Mouse (Mus musculus) layer of hippocampus, adult 9-10 months (tissue): Measurements from ENCODE around the gene Orai1.
"Not testable (repeated sequence)": the region's sequence is repeated elsewhere in the genome, so short reads cannot be mapped to it uniquely, and the experiment has no call there.

ENCODE experiments used
- DNase-seq: peaks from one replicate; pipeline ENCODE4 v3.0.0; 2022; ENCODE audit warnings: low spot score

Gene Orai1

DNA sequence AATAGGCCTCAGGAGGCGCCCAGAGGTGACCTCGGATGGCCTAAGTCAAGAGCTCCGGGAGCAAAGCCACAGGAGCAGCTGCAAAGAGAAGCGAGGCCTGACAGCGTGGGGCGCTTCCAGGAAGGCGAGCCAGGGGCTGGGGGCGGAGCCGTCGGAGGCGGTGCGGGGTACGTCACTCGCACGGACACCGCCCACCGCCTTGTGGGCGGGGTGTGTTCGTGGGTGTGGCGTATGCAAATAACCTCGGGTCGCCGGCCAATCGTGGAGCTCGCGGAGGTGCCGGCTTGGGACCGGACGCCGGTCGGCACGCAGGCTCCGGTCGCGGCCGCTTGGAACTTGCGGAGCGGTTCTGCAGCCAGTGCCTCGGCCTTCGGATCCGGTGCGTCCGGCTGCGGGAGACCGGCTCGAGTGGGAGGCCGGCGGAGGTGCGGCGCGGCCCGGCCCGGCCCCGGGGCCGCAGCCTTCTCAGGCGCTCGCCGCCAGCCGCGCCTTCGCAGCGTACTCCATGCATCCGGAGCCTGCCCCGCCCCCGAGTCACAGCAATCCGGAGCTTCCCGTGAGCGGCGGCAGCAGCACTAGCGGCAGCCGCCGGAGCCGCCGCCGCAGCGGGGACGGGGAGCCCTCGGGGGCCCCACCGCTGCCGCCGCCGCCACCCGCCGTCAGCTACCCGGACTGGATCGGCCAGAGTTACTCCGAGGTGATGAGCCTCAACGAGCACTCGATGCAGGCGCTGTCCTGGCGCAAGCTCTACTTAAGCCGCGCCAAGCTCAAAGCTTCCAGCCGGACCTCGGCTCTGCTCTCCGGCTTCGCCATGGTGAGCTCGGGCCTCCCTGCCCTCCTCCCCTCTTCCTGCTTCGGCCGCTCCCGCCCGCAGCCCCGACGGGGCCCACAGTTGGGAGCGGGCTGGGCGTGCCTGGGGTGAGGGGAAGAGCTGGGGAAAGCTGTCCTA, at the start of gene Orai1:
Gene Orai1 (plus strand): TSS at position 322 of the 949 bp plus-strand sequence.
- DNase-seq = peak; percentile 95

DNA sequence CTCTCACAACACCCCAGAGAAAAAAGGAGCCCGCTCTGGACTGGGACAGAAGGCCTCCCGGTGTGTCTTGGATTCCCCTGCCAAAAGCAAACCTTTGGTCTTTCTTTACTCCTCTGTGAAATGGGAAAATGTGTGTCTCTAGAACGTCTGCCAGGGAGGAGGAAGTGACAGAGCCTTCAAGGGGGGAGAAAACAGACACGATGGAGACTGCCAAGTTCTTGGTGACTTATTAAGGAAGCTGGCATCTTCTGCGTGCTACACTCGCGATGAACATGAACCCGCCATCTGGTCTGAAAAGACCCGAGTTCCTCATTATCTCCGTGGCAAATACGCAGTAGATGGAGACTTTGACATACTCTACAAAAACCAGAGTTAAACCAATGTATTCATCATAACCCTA, 49.4 kb upstream of the Orai1 start:
- DNase-seq = no peak

DNA sequence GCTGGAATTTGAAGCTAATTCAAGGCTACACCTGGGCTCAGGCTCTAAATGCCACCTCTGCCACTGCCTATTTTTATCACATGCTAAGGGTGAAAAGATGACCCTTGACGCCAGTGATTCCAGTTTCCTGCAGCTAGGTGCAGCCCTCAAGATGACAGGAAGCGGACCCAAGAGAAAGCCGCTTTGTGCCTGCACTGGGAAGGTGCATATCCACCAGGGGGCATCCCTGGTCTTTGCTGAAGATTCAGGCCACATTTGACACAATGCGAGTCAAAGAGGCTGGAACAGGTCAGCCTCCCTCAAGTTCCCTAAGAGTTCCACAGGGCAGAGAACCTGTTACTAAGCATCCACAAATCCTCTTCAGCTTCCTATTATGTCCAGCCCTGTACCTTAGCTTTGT, 46.6 kb upstream of the Orai1 start:
- peak; percentile 78 for DNase-seq

DNA sequence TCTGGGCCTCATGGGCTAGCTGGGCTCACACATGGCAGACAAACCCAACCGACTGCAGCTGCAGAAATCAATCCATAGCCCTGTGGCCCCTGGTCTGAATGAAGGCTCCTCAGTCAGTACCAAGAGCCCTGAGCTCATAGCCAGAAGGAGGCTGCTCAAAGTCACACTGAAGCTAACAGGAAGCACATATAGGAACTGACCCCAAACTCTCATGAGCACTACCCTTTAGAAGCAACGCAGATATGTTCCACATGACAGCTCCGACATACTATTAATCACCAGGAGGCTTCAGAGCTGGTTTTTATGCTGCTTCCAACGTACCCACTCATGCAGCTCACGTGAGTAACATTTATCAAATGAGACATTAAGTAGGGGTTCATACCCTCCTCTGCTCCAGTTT, 44.8 kb upstream of the Orai1 start:
- DNase-seq = no peak

DNA sequence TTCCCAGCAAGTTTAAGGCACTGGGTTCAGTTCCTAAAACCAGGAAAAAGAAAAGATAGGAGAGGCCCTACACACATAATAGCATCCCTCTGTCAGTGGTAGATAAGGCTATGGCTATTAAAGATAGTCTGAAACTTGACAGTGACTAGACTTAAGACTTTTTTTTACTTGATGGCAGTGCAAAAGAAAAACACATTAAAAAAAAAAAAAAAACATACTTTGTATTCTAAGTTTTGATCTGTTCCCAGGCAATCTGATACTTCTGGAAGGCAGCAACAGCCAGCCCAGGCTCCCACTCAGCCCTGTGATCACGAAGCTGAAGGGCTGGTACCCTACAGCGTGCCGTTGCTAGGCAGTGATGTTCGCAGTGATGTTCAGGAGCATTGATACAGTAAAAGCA, 43.4 kb upstream of the Orai1 start:
- DNase-seq = no peak

DNA sequence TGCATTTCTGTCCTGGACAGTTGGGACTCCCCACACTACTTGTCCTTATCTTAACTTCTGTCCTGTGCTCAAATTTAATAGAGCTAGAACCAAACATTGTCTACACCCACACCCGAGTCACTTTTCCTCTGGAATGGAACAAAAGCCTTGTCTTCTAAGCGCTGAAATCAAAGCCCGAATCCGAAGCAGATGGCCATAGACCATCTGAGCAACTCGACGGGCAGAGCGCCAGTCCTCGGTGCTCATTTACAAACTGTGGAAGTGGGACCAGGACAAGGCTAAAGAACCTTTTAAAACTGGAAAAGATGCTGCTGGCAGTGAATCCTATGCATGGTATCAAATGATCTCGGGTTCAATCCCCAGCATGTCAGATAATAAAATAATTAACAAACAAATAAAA, 42.8 kb upstream of the Orai1 start:
- DNase-seq = no peak

DNA sequence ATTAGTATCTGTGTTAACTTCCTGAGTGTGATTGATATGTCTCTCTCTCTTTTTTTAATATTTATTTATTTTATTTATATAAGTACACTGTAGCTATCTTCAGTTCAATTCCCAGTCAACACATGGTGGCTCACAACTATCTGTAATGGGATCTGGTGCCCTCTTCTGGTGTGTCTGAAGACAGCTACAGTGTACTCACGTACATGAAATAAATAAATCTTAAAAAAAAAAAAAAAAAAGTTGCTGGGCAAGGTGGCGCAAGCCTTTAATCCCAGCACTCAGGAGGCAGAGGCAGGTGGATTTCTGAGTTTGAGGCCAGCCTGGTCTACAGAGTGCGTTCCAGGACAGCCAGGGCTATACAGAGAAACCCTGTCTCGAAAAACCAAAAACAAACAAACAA, 40.2 kb upstream of the Orai1 start:
- DNase-seq = not testable (repeated sequence)

DNA sequence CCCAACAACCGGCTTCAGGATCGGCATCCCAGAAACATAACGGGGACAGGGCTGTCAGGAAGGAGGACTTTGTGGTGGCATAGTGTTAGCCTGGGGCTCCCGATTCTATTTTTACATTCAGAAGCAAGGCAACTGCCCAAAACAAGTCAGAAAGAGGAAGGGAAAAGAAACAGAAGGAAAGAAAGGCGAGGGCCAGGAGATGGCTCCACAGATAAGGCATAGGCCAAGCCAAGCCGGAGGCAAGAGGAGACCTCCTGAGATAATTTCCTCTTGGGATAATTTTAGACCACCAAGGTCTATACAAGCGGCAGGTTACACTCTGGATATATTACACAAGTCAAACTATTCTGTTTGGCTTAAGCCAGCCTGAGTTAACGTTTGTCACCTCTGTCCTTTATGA, 35.9 kb upstream of the Orai1 start:
- no peak for DNase-seq

DNA sequence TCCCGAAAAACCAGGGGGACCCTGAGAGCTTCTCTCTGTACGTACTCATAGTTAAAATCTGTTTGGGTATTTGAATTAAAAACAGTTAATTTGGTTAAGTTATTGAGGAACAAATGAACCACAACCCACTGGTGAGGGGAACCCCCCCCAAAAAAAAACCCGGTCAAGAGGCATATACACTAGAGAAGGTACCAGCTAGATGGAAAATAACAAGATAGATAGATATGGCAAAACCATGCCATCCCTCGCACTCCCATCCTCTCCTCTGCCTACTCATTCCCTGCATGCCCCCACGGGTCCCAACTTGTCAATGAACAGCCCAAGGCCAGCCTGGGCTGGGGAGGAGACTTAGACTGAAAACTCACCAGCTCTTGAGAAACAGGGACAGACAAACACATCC, 30.4 kb upstream of the Orai1 start:
- DNase-seq = no peak

DNA sequence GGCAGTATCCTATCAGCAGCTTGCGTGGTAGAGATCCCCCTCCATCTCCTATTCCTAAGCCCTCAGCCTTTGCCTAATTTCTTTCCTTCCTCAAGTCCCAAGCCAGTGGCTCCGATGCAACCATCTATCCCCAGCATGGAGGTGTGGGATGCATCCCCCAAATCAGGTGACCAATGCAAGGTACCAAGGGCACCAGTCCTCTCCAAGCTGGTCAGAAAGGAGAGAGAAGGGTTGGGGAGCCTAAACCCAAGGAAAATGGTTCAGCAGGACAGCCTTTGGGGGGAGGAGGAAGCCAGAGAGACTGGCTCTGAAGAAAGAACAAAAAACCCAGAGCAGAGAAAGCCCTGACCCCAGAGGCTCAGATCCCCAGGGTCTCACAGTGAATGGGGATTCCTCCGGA, 29.6 kb upstream of the Orai1 start:
- no peak for DNase-seq

DNA sequence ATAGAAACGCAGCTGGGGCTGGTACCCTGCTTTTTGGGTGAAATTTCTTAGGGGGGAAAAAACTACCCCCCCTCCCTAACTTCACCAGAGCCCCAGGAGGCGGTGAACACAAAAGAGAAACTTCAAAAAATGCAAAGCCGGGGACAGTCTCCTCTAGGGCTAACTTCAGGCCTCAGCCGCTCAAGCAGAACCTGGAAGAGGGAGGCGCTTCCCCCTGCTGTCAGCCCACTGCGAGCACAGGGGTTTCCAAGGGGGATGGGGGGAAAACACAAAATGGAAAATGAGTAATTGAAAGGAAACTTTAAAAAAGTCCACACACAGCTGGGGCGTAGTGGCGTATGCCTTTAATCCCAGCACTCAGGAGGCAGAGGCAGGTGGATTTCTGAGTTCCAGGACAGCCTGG, 28.8 kb upstream of the Orai1 start:
- DNase-seq = no peak

DNA sequence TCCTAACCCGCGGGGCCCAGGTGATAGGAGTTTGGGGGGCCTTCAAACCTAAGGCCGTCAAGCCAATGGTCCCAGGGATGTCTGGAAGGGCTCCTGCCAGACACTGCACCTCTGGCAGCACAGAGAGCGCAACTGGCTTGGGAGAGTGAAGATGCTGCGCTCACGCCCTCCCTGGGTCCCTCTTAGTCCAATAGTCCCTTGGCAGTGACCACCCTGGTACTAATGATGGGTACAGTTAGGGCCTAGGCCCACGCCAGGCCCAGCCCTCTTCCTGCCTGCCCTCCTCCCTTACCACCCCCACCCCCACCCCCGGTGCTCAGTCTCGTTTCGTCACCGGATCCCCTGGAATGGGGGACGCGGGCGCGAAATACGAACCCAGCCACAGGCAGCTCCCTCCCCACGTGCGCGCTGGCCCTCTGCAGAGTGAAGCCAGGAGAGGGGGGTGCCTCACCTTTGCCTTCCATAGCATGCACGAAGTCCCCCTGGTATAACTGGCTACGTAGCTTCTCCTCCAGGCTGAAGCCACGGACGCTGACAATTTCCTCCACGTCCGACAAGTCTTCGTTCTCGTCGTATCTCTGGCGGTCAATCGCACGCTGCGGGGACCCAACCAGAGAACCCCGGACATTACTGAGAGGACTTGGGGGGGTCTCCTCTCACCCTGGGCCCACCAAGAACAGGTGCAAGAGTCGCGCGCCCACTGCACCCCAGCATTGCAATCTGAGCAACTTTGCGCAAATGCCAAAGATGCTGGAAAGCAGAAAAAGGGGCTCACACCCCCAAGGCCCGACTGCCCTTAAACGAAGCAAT, 27.5 kb upstream of the Orai1 start:
- no peak for DNase-seq

DNA sequence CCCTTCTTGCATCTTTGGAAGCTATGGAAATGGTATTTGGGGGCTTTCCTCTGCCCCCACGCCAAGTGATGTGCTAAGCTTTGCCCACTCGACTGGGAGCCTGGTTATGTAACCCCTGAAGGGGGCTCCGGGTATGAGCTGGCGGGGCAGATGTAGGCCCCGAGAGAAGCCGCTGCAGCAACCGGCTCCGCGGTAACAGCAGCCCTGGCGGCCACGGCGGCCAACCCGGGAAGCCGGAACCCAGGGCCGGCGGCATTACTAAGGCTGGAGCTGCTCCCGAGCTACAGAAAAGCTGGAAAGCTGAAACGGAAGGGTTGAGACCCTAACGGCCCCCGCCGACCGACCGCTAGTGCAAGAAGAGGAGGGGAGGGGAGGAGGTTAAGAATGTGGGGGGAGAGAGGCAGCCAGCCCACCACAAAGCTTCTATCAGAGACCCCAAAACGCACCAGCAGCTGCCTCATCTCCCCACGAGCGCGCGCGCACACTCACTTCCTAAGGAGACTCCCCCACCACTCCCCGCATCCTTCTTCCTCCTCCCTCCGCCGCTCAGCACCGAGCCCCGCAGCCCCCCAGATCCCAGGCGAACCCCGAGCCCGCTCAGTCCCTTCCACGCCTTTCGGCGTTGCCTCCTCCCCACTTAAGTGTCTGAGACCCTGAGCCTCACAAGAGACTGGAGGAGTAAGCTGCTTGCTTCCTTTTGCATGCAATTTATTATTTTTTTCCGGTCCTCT, 26.7 kb upstream of the Orai1 start:
- no peak for DNase-seq

DNA sequence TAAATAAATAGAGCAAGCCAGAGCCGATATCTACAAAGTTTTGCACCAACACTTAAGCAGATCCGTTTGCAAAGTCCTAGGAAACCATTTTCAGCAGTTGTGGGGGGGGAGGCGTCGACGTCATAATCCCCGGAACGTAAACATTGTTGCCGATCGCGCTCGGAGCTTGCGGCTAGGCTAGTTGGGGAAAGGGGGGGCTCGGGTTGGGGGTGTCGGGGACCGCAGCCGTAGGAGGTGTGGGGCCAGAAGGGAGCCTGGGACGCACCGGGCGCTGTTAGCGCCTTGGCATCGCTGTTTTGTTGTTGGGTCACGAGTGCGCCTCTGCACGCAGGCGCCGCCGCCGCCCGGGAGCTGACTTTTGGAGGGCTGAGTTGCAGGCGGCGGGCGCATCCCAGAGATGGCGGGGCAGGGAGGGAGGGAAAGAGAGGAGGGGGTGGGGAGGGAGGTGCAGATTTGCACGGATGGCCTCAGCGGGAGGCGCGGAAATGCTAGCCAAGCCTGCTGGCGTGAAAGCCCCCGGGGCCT, 25.8 kb upstream of the Orai1 start:
- DNase-seq = no peak

DNA sequence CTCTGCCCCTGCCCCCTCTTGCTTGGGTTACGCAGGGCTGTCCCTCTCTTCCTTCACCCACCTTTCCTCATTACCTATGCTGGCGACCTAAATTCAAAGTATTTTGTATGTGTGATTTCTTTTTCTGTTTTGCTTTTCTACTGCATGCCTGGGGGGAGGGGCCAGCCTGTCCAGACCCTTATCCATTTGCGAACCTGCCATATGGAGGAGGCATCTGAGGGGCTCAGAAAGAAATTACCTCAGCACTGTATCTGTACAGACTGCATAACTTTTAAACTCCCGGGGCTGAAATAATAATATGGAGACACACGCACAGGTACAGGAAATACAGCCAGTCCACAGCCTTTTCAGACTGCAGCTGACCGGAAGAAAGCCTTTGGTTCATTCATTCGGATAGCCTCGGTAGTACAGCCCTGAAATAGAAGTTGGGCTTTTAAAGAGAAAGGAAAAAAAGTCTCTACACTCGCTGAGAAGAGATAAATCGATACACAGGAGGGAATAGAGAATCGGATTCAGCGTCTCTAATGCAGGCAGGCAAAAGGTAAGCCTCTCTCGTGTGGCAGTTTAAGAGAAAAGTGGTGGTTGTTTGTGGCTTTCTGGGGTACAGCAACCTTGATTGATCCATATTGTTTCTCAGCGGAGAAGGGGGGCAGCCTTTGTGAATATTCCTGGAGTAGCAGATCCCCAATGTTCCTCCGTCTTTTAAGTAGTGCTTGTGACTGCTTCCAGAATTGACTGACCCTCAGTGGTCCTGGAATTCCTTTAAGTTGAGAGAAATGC, 25.1 kb upstream of the Orai1 start, which contains the start of gene Kdm2b:
Gene Kdm2b (minus strand): TSS at position 273 of the 780 bp plus-strand sequence.
- no peak for DNase-seq

DNA sequence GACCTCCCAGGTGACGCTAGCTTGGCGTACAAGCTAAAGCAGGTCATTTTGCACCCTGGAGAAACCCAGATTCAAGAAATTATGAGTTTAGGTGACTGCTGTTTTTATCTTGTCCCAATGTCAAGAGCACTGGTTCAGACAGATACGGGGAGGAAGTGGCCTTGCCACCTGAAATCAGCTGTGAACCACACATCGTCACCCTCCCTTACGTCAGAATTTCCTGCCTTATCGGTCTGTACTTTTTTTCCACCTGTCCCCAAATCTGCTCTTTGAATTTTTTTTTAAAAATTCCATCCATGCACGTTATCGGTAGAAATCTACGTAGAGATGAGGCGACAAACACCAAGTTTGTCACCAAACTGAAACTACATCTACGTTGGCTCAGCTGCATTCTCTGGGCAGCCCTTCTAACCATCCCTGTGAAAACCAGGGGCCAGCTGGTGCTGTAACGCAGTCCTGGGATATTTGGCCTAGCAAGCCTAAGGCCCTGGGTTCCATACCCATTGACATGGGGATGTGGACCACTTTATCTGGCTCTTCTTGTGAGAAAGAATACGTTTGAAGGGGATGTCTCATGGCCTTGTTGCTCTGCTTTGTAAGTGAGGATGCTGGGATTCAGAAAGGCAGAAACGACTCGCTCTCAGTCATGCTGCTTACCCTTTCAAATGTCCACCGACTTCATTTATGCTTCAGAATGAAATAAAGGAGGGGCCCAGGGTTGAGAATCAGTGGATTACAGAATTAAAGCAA, 24.3 kb upstream of the Orai1 start:
- DNase-seq = no peak

DNA sequence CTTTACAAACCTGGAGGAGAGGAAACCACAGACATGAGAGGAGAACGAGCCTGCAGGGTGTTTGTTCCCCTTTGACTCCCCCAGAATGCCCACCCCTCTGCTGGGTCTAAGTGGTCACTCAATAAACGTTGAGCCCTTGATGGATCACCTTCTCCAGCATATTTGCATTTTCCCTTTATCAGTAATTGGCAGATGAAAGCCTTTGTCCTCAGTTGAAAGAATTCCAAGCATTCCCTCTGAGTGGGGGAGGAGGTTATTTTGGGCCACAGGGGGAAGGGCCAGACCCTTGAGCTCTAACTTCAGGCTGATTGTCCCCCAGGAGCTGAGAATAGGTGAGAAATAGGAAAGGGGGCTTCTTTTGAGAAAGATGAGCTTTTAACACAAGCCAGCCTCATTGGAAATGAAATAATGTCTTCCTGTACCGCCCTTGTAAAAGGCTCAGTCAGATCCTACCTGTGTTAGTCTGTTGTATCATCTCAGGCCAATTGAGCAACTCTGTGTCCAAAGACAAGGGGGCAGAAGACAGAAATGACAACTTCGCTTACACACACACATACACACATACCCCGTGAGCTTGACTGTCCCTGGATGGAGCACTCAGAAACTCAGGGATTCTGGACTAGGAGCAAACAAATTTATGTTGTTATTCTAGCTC, 23.4 kb upstream of the Orai1 start:
- DNase-seq = no peak

DNA sequence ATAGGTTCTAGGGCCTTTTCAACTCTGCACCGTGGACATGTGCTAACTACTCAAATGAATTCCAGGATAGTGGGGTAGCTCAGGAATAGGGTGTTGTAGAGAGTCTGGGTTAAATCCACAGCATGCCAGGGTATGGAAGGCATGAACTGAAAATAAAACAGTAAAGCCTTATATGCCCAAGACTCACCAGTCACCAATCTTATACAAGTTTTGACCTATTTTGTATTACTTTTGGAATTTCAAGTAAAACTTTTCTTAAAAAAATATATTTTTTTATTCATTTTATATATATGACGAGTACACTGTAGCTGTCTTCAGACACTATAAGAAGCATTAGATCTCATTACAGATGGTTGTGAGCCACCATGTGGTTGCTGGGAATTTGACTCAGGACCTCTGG, 21.1 kb upstream of the Orai1 start:
- no peak for DNase-seq

DNA sequence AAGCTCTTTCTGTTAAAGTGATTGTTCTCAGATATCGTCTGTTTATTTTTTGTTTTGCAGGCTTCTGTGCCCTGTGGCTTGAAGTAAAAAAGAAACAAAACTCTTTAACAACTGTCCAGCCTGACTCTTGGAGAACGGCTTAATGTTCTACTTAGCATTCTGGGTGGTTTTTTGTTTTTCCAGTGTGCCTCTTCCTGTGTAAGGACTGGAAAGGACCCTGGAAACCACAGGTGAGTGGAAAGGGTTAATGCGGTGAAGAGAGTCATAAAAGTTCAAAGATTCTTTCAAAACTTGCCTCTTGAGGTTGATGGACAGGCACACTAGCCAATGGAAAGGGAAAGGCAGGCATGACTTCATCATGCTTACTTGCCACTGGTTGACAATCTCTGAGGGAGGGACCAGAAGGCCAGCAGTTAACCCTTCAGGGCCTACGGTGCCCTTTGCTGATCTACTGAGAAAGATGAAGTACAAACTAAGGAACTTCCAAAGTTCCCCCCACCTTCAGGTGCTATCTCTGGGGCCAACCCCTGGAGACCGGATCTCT, 20.5 kb upstream of the Orai1 start:
- DNase-seq = no peak

DNA sequence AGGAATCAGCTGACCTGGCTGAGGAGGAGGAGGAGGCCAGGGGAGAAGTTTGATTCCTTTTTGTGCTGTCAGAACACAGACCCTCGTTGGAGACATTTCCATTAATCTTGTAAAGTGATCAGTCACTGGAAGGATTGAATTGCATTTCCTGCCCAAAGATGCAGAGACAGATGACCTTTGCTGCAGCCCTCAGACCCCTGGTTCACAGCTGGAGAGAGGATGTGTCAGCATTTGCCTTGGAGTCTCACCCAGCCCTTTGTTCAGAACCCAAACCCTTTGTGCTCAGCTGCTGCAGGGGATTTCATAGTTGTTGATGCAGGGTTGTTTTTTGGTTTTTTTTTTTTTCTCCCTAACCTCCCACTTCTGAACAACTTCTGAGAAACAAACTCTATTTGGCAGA, 20.0 kb upstream of the Orai1 start:
- DNase-seq = no peak
